Mouse (Mus musculus): ENCODE measurements around the gene Camk2d. TPM values are rescaled to one million over a fixed set of nuclear protein-coding genes. Genes with fewer than 3 reads are reported as not detected.

Gene Camk2d
- polyA plus RNA-seq, 1 experiment, result 316 TPM

DNA sequence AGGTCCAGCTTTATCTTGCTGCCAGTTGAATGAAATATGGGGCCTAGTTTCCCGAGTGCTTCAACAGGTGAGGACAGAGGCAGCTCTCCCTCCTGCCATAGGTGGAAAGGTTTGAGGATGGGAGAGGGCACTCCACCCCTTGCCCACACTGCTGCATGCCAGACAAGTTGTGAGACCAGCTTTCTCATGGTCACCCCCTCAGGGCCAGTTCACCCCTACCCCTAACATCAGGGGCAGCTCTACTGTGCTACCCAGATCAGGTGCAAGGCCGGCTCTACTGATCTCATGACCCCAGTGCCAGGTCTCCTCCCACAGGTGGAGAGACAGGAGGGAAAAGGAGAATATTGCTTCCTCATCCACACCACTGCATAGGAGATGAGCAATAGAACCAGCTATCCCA lies 136.2 kb downstream of the Camk2d start:
- 98% methylated on average over 2 of the region's 2 CpGs for WGBS
- no peak overlapping the region for H3K4me3 ChIP-seq (ENCODE audit: insufficient read depth, low read depth, low read length)
- no peak for TF ChIP-seq POLR2A (IDR thresholded peaks at IDR 0.05; ENCODE audit: insufficient read depth, low read depth, low read length)
- TF ChIP-seq CTCF (IDR thresholded peaks at IDR 0.05; ENCODE audit: insufficient read depth, low read depth, low read length), result no peak
- no peak overlapping the region for H3K27ac ChIP-seq (ENCODE audit: insufficient read depth, low read depth, low read length)
- no peaks in the 10 kb centered on the region for H3K4me1 ChIP-seq (ENCODE audit: control insufficient read depth, insufficient read depth, low read length)

- WGBS, result 99% methylated on average over 2 of the region's 2 CpGs
- Histone ChIP-seq H3K4me1 (ENCODE audit: control insufficient read depth, insufficient read depth, low read length) (peaks cover 2% of the 10 kb centered on the region; the same call in 1 of the 2 replicates), H3K4me3 (ENCODE audit: insufficient read depth, low read depth, low read length) (no peak overlapping the region), H3K27ac (ENCODE audit: insufficient read depth, low read depth, low read length) (no peak overlapping the region)
- no peak for TF ChIP-seq POLR2A (IDR thresholded peaks at IDR 0.05; ENCODE audit: insufficient read depth, low read depth, low read length)
These were observed 138.4 kb downstream of the Camk2d start for GRCm38 (mm10) chr3:126734533-126734932.

DNA sequence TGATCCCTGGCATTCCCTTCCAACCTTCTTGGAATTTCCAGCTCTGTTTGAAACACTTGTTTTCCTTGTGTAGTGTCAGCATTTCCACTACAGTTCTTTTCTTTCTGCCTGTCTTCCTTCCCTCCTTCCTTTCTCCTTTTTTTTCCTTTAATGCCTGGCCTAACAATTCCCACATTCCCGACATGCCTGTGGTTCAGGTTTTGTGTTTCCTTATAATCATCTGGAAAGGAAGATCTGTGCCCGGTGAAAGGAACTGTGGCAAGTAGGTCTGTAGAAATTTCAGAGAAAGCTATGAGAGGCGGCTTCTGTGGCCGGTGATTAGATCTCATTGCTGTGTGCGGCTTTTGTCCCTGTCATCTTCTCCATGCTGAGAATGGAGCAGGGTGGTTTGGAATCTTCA lies 139.1 kb downstream of the Camk2d start:
- Histone ChIP-seq H3K4me3 (ENCODE audit: insufficient read depth, low read depth, low read length) (no peak overlapping the region), H3K4me1 (ENCODE audit: control insufficient read depth, insufficient read depth, low read length) (peaks cover 2% of the 10 kb centered on the region; the same call in 1 of the 2 replicates), H3K27ac (ENCODE audit: insufficient read depth, low read depth, low read length) (no peak overlapping the region)
- TF ChIP-seq CTCF (IDR thresholded peaks at IDR 0.05; ENCODE audit: insufficient read depth, low read depth, low read length), result no peak
- no peak for TF ChIP-seq POLR2A (IDR thresholded peaks at IDR 0.05; ENCODE audit: insufficient read depth, low read depth, low read length)
- WGBS, result 92% methylated on average over 5 of the region's 5 CpGs

DNA sequence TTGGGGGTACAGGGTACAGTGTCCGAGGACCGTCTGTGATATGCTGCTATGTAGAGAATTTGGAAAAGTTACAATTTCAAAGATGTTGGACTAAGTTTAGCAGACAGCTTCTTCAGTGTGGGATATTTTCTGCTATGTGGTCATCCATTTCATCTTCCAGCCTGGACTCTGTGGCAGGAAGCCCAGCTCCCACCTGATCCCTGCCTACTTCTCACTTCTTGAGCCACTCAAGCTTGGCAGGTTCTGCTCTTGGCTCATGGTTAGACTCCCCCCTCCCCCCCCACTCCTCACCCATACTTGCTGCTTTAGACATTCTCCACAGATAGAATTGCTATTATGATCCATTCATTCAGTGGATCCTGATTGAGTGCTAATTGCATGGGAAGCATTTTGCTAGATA lies 141.0 kb downstream of the Camk2d start:
- no peak overlapping the region for H3K4me3 ChIP-seq (ENCODE audit: insufficient read depth, low read depth, low read length)
- H3K4me1 ChIP-seq (ENCODE audit: control insufficient read depth, insufficient read depth, low read length), result peaks cover 4% of the 10 kb centered on the region; the same call in 1 of the 2 replicates
- WGBS, result 93% methylated on average over 2 of the region's 2 CpGs
- TF ChIP-seq CTCF (IDR thresholded peaks at IDR 0.05; ENCODE audit: insufficient read depth, low read depth, low read length), result no peak
- TF ChIP-seq POLR2A (IDR thresholded peaks at IDR 0.05; ENCODE audit: insufficient read depth, low read depth, low read length), result no peak
- no peak overlapping the region for H3K27ac ChIP-seq (ENCODE audit: insufficient read depth, low read depth, low read length)

GRCm38 (mm10) chr3:126740146-126740545 lies 144.0 kb downstream of the Camk2d start:
- H3K4me3 ChIP-seq (ENCODE audit: insufficient read depth, low read depth, low read length), result no peak overlapping the region
- 56% methylated on average over 1 of the region's 1 CpGs for WGBS
- H3K27ac ChIP-seq (ENCODE audit: insufficient read depth, low read depth, low read length), result no peak overlapping the region
- TF ChIP-seq CTCF (IDR thresholded peaks at IDR 0.05; ENCODE audit: insufficient read depth, low read depth, low read length) (no peak), POLR2A (IDR thresholded peaks at IDR 0.05; ENCODE audit: insufficient read depth, low read depth, low read length) (no peak)
- H3K4me1 ChIP-seq (ENCODE audit: control insufficient read depth, insufficient read depth, low read length), result peaks cover 7% of the 10 kb centered on the region

GRCm38 (mm10) chr3:126744432-126745133 lies 148.5 kb downstream of the Camk2d start:
- no peak overlapping the region for H3K4me3 ChIP-seq (ENCODE audit: insufficient read depth, low read depth, low read length)
- no peak for TF ChIP-seq CTCF (IDR thresholded peaks at IDR 0.05; ENCODE audit: insufficient read depth, low read depth, low read length)
- no peak for TF ChIP-seq POLR2A (IDR thresholded peaks at IDR 0.05; ENCODE audit: insufficient read depth, low read depth, low read length)
- H3K27ac ChIP-seq (ENCODE audit: insufficient read depth, low read depth, low read length), result no peak overlapping the region
- 50% methylated on average over 3 of the region's 3 CpGs for WGBS
- peaks cover 10% of the 10 kb centered on the region; the same call in 1 of the 2 replicates for H3K4me1 ChIP-seq (ENCODE audit: control insufficient read depth, insufficient read depth, low read length)

DNA sequence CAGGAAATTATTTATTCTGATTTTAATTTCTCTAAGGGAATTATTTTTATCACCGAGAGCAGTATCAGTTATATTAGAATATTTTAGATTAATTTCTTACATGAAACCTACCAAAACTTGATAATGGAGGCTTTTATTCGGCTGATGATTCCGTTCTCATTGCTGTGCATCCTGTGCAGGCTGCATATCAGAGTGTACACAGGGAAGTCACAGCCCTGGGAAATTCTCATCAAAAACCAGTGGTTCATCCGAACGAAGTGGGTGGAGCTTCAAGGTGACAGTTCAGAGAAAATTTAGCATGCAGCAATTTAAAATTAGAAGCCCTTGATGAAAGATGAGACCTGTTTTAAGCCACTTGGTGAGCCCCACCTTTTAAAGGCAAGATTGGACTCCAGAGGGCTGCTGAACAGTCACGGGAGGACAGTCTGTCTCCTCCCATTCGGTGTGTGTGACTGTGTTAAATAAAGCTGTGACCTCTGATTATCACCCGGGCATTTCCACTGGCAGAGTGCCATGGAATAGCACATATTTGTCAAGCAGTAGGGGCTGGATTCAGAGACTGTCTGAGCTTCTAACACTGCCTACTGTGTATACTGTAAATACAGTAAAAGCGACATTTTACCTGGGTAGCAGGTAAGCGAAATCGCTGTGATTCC lies 150.2 kb downstream of the Camk2d start:
- H3K27ac ChIP-seq (ENCODE audit: insufficient read depth, low read depth, low read length), result no peak overlapping the region
- 59% methylated on average over 11 of the region's 11 CpGs for WGBS

GRCm38 (mm10) chr3:126747628-126748027 lies 151.5 kb downstream of the Camk2d start:
- no peak overlapping the region for H3K27ac ChIP-seq (ENCODE audit: insufficient read depth, low read depth, low read length)
- 88% methylated on average over 3 of the region's 3 CpGs for WGBS
- peaks cover 8% of the 10 kb centered on the region; the same call in 1 of the 2 replicates for H3K4me1 ChIP-seq (ENCODE audit: control insufficient read depth, insufficient read depth, low read length)
- H3K4me3 ChIP-seq (ENCODE audit: insufficient read depth, low read depth, low read length), result no peak overlapping the region
- TF ChIP-seq CTCF (IDR thresholded peaks at IDR 0.05; ENCODE audit: insufficient read depth, low read depth, low read length) (no peak), POLR2A (IDR thresholded peaks at IDR 0.05; ENCODE audit: insufficient read depth, low read depth, low read length) (no peak)

More for the DNA sequence above, 150.2 kb downstream of the Camk2d start:
- peaks cover 8% of the 10 kb centered on the region; the same call in 1 of the 2 replicates for H3K4me1 ChIP-seq (ENCODE audit: control insufficient read depth, insufficient read depth, low read length)
- TF ChIP-seq POLR2A (IDR thresholded peaks at IDR 0.05; ENCODE audit: insufficient read depth, low read depth, low read length), result no peak
- no peak overlapping the region for H3K4me3 ChIP-seq (ENCODE audit: insufficient read depth, low read depth, low read length)

- H3K27ac ChIP-seq (ENCODE audit: insufficient read depth, low read depth, low read length), result no peak overlapping the region
- WGBS, result 80% methylated on average over 7 of the region's 7 CpGs
- no peak overlapping the region for H3K4me3 ChIP-seq (ENCODE audit: insufficient read depth, low read depth, low read length)
- no peak for TF ChIP-seq POLR2A (IDR thresholded peaks at IDR 0.05; ENCODE audit: insufficient read depth, low read depth, low read length)
- no peak for TF ChIP-seq CTCF (IDR thresholded peaks at IDR 0.05; ENCODE audit: insufficient read depth, low read depth, low read length)
- H3K4me1 ChIP-seq (ENCODE audit: control insufficient read depth, insufficient read depth, low read length), result no peaks in the 10 kb centered on the region
These were observed 155.4 kb downstream of the Camk2d start for GRCm38 (mm10) chr3:126751377-126752098.

Measured in olfactory bulb, adult 2 months (tissue).